ENCODE assay signal across 8 mouse cellular contexts in genomic region chr5:137294744-137295093, GRCm38 (mm10). TPM values are rescaled to one million over a fixed set of nuclear protein-coding genes. Genes with fewer than 3 reads are reported as not detected.
DNase-seq lines count a peak whose midpoint lies in the region; ATAC-seq and TF ChIP-seq lines count a peak whose summit lies in the region.

No protein-coding gene starts in this region.

- in situ Hi-C loops in Patski (cut with MboI; ENCODE audit: low pct_unique_long_range_greater_than_20kb): no loop called here

- TF ChIP-seq CTCF in Patski (IDR thresholded peaks at IDR 0.05): no peak

- 8% methylated on average over 18 of the region's 18 CpGs for WGBS in heart, embryonic 14.5 days
- 10% methylated on average over 18 of the region's 18 CpGs for WGBS in hindbrain, embryonic 11.5 days

- peak overlapping the region; percentile 69 to 94 for H3K27ac ChIP-seq in heart, embryonic 14.5 days (replicated peaks in 1 of 2; ENCODE audit: control insufficient read depth in 1 of 2, insufficient read depth in 1 of 2, low read depth in 2 of 2, low read length in 2 of 2)
- H3K27ac ChIP-seq in hindbrain, embryonic 11.5 days (ENCODE audit: low read depth, low read length): peak overlapping the region; percentile 74

- H3K36me3 ChIP-seq in heart, embryonic 14.5 days (ENCODE audit: control insufficient read depth, insufficient read depth, low read length): peaks cover 48% of the 10 kb centered on the region
- 0 out of 2 replicates have a peak, but pooled peaks cover 2% of the 10 kb centered on the region for H3K36me3 ChIP-seq in hindbrain, embryonic 11.5 days (ENCODE audit: control insufficient read depth, insufficient read depth, low read length)

- CTCF ChIA-PET in Patski (lab: Charles Lee): interaction anchor here (1.8 to 1.9 kb wide), 2 partner anchors 8 to 10 kb away, joined by 5 to 7 read pairs; no protein-coding TSS in a partner anchor

- H3K4me1 ChIP-seq in heart, embryonic 14.5 days (ENCODE audit: control insufficient read depth in 2 of 2, insufficient read depth in 2 of 2, low read length in 2 of 2): peaks cover 5 to 21% of the 10 kb centered on the region in 2 experiments; a peak in 2 of 4 replicates
- 0 out of 2 replicates have a peak, but pooled peaks cover 2% of the 10 kb centered on the region for H3K4me1 ChIP-seq in hindbrain, embryonic 11.5 days (replicated peaks; ENCODE audit: control insufficient read depth, insufficient read depth, low read length)

- peak; percentile 11 for ATAC-seq in heart, embryonic 14.5 days (ENCODE audit: insufficient number of reproducible peaks, insufficient read depth, low FRiP score, low read depth)
- peak; percentile 22 for ATAC-seq in Patski
- ATAC-seq in hindbrain, embryonic 11.5 days (ENCODE audit: low FRiP score): peak; percentile 65; the same call in 1 of the 2 replicates
- ATAC-seq in megakaryocyte-erythroid progenitor cell, adult 5-6 weeks (replicated peaks; ENCODE audit: low FRiP score, low TSS enrichment, poor library complexity, severe bottlenecking): peak; percentile 2; the same call in 1 of the 2 replicates

- peak overlapping the region; percentile 87 for H3K9ac ChIP-seq in heart, embryonic 14.5 days (ENCODE audit: low read length)
- peak overlapping the region; percentile 68 for H3K9ac ChIP-seq in hindbrain, embryonic 11.5 days (ENCODE audit: low read depth, low read length)

- no peaks in the 10 kb centered on the region for H3K9me3 ChIP-seq in heart, embryonic 14.5 days (ENCODE audit: control insufficient read depth, low read length)
- H3K9me3 ChIP-seq in hindbrain, embryonic 11.5 days (ENCODE audit: control insufficient read depth, low read length): no peaks in the 10 kb centered on the region

- POLR2A ChIA-PET in Patski (lab: Charles Lee): interaction anchor here (0.6 to 4.7 kb wide), 4 partner anchors 10 to 90 kb away, joined by 3 to 34 read pairs (median 4); partner anchors contain the start of gene Srrt

- no peak for DNase-seq in heart, postnatal 4 days
- no peak for DNase-seq in Patski (ENCODE audit: low read depth, low spot score)
- no peak for DNase-seq in hindbrain, embryonic 11.5 days (ENCODE audit: low spot score)
- no peak for DNase-seq in retina, embryonic 14.5 days (ENCODE audit: low spot score)
- no peak for DNase-seq in layer of hippocampus, adult 11-12 months (ENCODE audit: low spot score)
- no peak for DNase-seq in thymus, adult 18-20 months

- peak overlapping the region; percentile 99 for H3K4me2 ChIP-seq in heart, embryonic 14.5 days (ENCODE audit: low read length)
- peak overlapping the region; percentile 81 for H3K4me2 ChIP-seq in hindbrain, embryonic 11.5 days (replicated peaks; ENCODE audit: low read depth, low read length)

- peak overlapping the region; percentile 51 to 58 for H3K4me3 ChIP-seq in heart, embryonic 14.5 days (ENCODE audit: control insufficient read depth in 1 of 2, insufficient read depth in 1 of 2, low read depth in 1 of 2, low read length in 2 of 2)
- H3K4me3 ChIP-seq in hindbrain, embryonic 11.5 days (ENCODE audit: low read depth, low read length): peak overlapping the region; percentile 43

- peaks cover 22% of the 10 kb centered on the region for H3K27me3 ChIP-seq in heart, embryonic 14.5 days (ENCODE audit: control insufficient read depth, insufficient read depth, low read length)
- H3K27me3 ChIP-seq in Patski: no peaks in the 10 kb centered on the region
- H3K27me3 ChIP-seq in hindbrain, embryonic 11.5 days (ENCODE audit: control insufficient read depth, insufficient read depth, low read length): peaks cover 9% of the 10 kb centered on the region

RNA-seq across cellular contexts. Expression of gene Ufsp1, which starts 0.3 kb away (rescaled TPM):
- polyA plus RNA-seq in heart, embryonic 14.5 days (2014; fragmentation: Nextera tagmentation; extraction: Ambion mirVana): 7.1 and 7.4 TPM in 2 replicates
- 1 to 10 TPM; 7.5 to 8.0 TPM for total RNA-seq in heart, postnatal 4 days (2021)
- 13.0 TPM for polyA plus RNA-seq in Patski (2021)
- polyA plus RNA-seq in hindbrain, embryonic 11.5 days (2014; fragmentation: Nextera tagmentation; extraction: Ambion mirVana): 8.6 and 9.0 TPM in 2 replicates
- 9.0 and 11.4 TPM in 2 replicates for total RNA-seq in megakaryocyte-erythroid progenitor cell, adult 5-6 weeks (2014; fragmentation: Nextera tagmentation)
- 5.2 and 6.0 TPM in 2 replicates for total RNA-seq in megakaryocyte-erythroid progenitor cell, adult 5-6 weeks (2017)

RNA-seq across cellular contexts. Expression of gene Ache, which starts 7.4 kb away (rescaled TPM):
- polyA plus RNA-seq in heart, embryonic 14.5 days (2014; fragmentation: Nextera tagmentation; extraction: Ambion mirVana): 11.2 and 12.5 TPM in 2 replicates
- total RNA-seq in heart, postnatal 4 days (2021): 1 to 10 TPM; 3.9 to 4.3 TPM
- 1.8 TPM for polyA plus RNA-seq in Patski (2021)
- polyA plus RNA-seq in hindbrain, embryonic 11.5 days (2014; fragmentation: Nextera tagmentation; extraction: Ambion mirVana): 6.2 and 8.1 TPM in 2 replicates
- total RNA-seq in megakaryocyte-erythroid progenitor cell, adult 5-6 weeks (2014; fragmentation: Nextera tagmentation): 20.4 and 22.8 TPM in 2 replicates
- 3.0 and 6.4 TPM in 2 replicates for total RNA-seq in megakaryocyte-erythroid progenitor cell, adult 5-6 weeks (2017)

RNA-seq across cellular contexts. Expression of gene Srrt, which starts 12.8 kb away (rescaled TPM):
- 58.6 and 69.9 TPM in 2 replicates for polyA plus RNA-seq in heart, embryonic 14.5 days (2014; fragmentation: Nextera tagmentation; extraction: Ambion mirVana)
- total RNA-seq in heart, postnatal 4 days (2021): 100 to 1,000 TPM; 108 to 119 TPM
- polyA plus RNA-seq in Patski (2021): 268 TPM
- 138 and 140 TPM in 2 replicates for polyA plus RNA-seq in hindbrain, embryonic 11.5 days (2014; fragmentation: Nextera tagmentation; extraction: Ambion mirVana)
- total RNA-seq in megakaryocyte-erythroid progenitor cell, adult 5-6 weeks (2014; fragmentation: Nextera tagmentation): 308 and 381 TPM in 2 replicates
- total RNA-seq in megakaryocyte-erythroid progenitor cell, adult 5-6 weeks (2017): 409 and 443 TPM in 2 replicates

RNA-seq across cellular contexts. Expression of gene Trip6, which starts 19.5 kb away (rescaled TPM):
- 32.3 and 38.9 TPM in 2 replicates for polyA plus RNA-seq in heart, embryonic 14.5 days (2014; fragmentation: Nextera tagmentation; extraction: Ambion mirVana)
- total RNA-seq in heart, postnatal 4 days (2021): 10 to 100 TPM; 32.5 to 36.0 TPM
- polyA plus RNA-seq in Patski (2021): 155 TPM
- polyA plus RNA-seq in hindbrain, embryonic 11.5 days (2014; fragmentation: Nextera tagmentation; extraction: Ambion mirVana): 27.4 and 28.6 TPM in 2 replicates
- 21.8 and 27.9 TPM in 2 replicates for total RNA-seq in megakaryocyte-erythroid progenitor cell, adult 5-6 weeks (2014; fragmentation: Nextera tagmentation)
- total RNA-seq in megakaryocyte-erythroid progenitor cell, adult 5-6 weeks (2017): 19.6 and 29.9 TPM in 2 replicates

RNA-seq across cellular contexts. Expression of gene Slc12a9, which starts 38.7 kb away (rescaled TPM):
- polyA plus RNA-seq in heart, embryonic 14.5 days (2014; fragmentation: Nextera tagmentation; extraction: Ambion mirVana): 5.3 and 5.7 TPM in 2 replicates
- 1 to 10 TPM; 5.0 to 5.5 TPM for total RNA-seq in heart, postnatal 4 days (2021)
- polyA plus RNA-seq in Patski (2021): 27.5 TPM
- polyA plus RNA-seq in hindbrain, embryonic 11.5 days (2014; fragmentation: Nextera tagmentation; extraction: Ambion mirVana): 7.1 and 7.5 TPM in 2 replicates
- 2.2 and 3.0 TPM in 2 replicates for total RNA-seq in megakaryocyte-erythroid progenitor cell, adult 5-6 weeks (2014; fragmentation: Nextera tagmentation)
- 1.1 and 3.3 TPM in 2 replicates for total RNA-seq in megakaryocyte-erythroid progenitor cell, adult 5-6 weeks (2017)

Comparison
In these comparisons a context has a peak if more than half of its experiments do, and no peak if none do; other contexts are left out.
1. ATAC-seq: peak in every context shown above with its lines; median percentile 65 in hindbrain, embryonic 11.5 days; 22 in Patski; 11 in heart, embryonic 14.5 days; 2 in megakaryocyte-erythroid progenitor cell, adult 5-6 weeks.